Mouse (Mus musculus) frontal cortex, adult 2 months (tissue): Measurements from ENCODE around the gene Nudt16l1. TPM values are rescaled to one million over a fixed set of nuclear protein-coding genes. Genes with fewer than 3 reads are reported as not detected.

ENCODE experiments used
- DNase-seq, 2 experiments: peaks; one replicate each; pipeline ENCODE4 v3.0.0; 2022; ENCODE audit warnings: low spot score in 1 of 2; ENCODE audit errors: extremely low spot score in 1 of 2
- polyA plus RNA-seq: library from polyadenylated mRNA; depleted of rRNA; stranded (reverse); fragments of >200 nt; gene quantifications from 2 replicates; pipeline ENCODE4 v1.2.3, GENCODE M21; 2012; rRNA removed

Gene Nudt16l1
- 84.5 and 94.6 TPM in 2 replicates for polyA plus RNA-seq

DNA sequence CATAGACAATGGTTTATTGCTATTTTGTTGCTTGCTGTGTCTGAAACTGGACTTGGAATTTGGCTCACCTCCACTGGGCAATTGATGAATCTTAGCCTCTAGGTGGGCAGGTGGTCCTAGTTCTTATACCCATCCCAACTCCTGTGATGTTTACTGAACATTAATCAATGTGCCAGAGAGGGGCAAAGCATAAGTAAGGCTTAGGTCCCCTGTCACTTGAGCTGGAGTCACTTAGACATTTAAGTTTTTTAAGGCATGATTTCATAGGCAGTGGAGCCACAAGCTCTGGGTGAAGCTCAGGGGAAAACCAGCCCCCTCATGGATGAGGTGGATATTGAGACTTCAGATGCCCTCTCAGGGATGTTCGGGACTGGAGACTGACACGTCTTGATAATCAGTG, at the start of gene Nudt16l1:
TSS of gene Nudt16l1 (plus strand) at position 301 of the 400 bp plus-strand sequence.
- DNase-seq: no peak

DNA sequence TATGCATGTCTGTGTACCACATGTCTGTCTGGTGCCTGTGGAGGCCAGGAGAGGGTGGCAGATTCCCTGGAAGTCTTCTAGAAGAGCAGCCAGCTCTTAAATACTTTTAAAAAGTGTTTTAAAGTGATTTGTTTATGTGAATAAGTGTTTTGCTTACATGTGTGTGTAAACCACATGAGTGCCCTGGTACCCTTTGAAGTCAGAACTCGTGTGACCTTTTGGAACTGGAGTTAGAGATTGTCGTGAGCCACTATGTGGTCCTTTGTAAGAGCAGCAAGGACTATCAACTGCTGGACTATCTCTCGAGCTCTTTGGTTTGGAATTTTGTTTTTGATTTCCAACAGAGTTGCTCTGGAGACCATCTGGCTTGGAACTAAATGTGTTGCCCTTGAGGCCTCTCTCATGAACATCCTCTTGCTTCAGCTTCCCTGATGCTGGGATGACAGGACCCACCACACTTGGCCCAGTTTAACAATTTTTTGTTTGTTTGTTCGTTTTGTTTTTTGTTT, 48.3 kb upstream of the Nudt16l1 start:
- no peak for DNase-seq

DNA sequence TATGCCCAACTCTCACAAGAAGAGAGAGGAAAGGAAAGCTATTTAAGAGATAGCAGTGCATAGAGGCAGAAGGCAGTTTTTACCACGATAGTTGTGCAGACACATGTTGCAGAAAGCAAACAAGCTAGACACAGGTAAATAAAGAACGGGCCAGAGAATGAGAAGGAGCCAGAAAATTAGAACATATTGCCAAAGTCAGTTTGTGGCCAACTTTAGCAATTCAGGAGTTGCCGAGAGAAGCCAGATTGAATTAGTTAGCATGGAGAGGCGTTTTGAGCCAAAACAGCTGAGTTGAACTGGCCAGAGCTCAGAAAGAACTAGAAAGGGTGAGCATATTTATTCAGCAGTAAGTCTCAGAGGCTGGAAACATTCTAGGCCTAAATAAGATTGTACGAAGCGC, 46.4 kb upstream of the Nudt16l1 start:
- DNase-seq: no peak

DNA sequence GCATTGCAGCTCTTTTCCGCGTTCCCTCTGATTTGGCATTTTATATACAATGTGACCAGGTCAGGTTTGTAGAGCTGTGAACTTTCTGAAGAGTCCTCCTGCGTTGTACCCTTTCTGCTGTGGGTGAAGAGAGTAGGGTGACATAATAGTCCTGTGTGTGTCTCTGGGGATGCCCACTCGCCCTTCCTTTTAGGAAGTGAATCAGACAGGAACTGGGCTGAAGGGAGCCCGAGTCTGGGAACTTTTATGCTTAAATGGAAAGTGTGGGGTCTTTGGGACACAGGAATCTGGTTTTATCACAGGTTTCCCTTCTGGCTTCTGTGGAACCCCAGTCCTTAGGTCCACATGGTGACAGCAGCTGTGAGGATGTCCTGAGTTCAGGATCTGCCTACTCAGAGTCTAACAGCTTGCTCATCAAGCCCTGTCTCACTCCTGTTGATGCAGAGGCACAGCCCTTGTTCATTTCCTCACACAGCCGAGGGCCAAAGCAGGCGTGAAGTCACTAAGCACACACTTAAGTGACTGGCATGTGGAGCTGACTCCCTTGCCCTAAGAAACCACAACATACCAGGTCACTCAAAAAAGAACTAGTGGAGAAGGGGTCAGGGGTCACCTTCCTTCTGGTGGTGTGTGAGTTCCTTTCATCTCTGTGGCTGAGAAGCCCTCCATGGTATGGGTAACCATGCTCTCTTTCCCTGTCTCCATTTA, 44.2 kb upstream of the Nudt16l1 start:
- DNase-seq: no peak

DNA sequence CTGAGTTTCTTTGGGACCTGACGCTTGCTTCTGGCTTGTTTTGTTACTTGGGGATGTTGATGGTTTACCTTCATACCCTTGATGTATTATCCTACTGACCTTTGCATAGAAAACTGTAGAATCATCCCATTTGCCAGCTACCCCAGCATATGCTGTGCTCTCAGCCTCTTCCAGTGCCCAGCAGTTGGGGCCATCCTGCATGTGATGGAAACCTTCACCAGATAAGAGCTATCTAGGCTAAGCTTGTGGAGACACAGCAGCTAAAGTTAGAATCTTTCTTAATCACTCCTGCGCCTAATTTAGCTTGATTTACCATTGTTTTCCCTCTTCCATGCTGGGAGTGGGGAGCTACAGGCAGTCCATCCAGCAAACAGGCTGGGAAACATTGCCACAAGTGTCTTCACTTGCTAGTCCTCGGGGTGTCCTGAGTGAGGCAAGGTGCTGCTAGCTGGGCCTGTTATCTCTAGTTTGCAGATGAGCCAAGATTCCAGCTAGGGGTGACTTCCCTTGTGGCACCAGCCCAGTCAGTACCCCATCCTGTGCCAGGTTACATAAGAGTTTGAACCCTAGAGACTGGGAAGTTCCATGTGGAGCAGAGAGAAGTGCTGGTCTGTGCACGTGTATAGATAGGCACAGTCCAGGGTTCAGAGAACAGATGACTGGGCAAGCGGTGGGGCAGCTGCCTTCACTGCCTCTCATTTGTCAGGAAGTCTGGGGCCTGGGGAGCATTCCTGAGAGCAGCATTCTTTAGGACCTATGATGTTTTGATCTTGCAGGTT, 42.1 kb upstream of the Nudt16l1 start:
- no peak for DNase-seq

DNA sequence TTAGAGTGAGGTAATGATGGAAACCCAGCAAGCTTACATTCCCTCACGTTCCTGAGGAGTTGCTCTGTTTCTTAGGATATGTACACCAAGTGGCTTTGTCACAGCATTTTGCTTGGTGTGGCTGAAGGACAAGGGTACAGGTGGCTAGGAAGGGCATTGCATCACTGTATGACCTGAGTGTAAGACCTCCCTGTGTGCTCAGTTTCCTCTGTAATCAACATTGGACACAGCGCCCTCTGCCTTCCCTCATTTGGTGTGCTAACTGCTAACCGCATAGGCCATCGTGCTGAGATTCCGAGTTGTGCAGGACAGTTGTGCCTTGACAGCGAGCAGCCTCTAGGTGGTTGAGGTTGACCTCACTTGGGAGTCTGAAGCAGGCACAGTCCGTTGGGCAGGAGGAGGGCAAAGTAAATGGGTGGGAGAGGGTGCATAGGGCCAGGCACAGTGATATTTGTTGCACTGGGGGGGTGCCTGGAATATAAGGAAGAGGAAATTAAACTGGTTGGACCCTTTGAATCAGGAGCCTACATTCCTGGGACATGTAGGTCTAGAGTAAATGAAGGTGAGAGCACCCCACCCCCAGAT, 41.3 kb upstream of the Nudt16l1 start:
- no peak for DNase-seq

DNA sequence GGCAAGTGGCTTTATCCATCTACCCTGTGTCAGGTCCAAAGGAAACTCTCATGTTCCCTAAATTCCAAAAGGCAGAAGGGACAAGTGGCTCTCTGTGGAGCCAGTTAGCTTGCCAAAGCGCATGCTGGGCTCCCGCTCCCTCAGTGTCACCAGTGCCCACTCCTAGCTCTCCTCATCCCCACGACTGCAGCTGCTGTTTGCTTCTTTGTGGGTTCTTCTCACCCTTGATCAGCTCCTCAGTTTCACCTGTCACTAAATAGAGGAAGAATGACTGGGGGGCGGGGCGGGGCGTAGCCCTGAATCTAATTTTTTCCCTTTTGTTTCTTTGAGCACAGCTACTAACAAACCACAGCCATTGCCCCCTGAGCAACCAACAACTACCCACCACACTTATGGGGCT, 39.7 kb upstream of the Nudt16l1 start:
- no peak for DNase-seq

DNA sequence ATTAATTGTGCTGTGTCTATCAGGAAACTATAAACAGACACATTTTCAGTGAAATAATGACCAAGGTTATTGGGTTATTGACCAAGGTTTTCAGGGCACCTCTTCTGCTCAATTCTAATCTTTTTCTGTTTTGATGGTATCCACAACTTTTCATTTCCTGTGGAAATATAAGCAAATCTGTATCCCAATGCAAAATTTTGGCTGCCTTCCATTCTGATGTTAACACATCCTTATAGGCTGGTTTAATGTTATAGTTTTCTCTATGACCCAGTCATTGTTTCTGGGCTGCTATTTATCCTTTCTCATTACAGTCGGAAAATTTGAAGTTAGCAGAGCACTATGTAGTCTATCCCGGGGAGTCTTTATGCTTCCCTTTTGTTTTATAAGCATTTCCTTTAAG, 38.9 kb upstream of the Nudt16l1 start:
- no peak for DNase-seq

DNA sequence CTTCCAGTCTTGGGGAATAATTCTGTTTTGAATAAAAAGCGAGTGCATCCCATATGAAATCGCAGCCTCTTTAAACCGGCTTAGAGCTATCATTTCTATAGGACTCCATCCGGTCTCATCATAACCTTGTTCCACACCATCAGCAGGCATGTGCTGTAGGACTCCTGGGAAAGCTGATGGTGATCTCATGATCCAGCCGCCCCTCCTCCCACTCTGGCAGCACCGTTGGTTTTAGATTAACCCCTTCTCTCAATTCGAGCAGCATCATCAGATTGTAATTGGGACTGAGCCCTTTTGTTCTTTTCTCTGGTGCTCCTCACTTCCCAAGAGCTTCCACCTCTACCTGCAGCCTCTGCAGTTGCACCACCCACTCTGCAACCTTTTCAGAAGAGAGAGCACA, 37.4 kb upstream of the Nudt16l1 start:
- DNase-seq: no peak

DNA sequence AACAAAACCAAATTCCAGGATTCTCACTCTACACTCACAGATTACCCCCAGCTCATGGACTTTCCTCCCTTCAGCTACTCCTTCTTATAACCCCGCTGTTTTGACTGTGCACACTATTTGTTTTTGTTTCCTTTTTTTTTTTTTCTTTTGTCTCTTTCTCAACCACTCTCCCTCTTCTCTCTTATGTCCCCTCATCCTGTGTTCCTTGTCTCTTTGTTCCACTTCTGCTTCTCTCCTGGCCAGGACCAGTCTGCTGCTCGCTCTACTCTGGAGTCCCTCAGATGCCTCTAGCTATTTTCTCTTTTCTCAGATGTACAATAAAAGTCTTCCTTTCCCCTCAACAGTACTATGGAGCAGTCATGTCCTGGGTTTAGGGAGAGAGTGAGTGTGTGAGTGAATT, 36.2 kb upstream of the Nudt16l1 start:
- DNase-seq: no peak

DNA sequence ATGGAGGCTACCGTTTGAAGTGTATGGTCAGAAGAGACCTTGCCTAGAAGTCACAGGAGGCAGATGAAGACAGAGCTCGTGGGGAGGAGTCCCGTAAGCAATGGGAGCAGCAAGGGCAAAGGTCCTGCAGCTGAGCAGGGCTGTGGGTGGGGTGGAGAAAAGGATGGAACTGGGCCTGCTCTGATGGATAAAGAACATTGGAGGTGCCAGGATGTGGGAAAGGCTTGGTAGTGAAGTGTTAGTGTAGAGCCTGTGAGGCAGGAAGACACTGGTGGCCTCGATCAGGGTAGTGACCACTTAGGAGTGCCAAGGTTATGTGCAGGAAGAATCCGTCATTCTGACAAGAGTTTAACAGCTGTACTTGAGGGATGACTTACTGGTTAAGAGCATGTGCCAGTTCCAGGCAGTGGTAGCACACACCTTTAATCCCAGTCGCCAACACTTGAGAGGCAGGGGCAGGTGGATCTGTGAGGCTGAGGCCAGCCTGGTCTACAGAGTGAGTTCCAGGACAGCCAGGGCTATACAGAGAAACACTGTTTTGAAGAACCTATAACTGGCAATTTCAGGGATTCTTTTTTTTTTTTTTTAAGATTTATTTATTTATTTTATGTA, 35.0 kb upstream of the Nudt16l1 start:
- DNase-seq: no peak

DNA sequence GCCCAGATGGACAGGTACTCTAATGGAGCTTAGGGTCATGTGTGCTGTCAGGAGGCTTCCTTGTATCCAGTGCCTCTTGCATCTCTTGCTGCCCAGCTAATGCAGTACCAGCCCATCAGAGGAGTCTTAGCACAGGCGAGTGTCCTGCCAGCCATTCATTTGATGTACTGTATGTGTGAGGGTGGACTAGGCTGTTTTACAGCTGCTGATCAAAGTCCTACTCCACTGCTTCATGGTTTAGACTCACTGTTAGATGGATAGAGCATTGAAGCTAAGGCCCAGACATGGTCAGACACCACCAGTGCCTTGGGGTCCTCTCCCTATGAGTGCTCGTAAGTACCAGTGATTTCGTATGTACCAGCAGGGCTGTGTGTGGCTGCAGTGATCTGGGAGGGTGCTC, 33.7 kb upstream of the Nudt16l1 start:
- no peak for DNase-seq

DNA sequence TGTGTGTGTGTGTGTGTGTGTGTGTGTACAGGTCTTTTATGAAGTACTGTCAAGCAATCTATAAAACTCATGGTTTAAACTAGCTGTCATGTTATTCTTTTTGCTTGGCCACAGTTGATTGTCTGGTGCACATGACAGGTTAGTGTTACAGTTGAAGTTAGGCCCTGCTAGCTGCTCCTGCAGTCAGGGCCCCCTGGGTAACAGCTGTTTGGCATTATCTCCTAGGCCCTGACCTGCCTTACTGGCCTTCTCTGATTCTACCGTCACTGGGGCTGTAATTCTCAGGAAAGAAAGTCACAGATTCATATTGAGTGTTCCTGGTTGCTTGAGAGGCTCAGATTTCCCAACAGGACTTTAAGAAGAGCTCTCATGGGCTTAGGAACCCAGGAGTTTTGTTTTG, 33.0 kb upstream of the Nudt16l1 start:
- no peak for DNase-seq

DNA sequence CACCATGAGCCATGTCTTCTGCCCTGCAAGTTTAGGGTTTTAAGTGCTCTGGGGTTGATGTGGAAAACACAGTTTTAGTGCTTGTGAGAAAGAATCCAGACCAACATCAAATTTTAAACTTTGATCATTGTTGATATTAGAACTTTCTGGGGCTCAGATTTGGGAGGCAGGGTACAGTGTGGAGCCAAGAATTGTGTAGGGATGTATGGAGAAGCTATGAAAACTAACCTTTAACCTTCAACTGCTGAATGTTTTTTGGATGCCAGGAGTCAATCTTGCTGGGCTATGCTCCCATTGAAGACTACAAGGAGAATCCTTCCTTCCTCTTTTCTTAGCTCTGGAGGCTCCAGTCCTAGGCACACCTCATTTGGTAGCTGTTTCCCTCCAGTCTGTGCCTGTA, 32.0 kb upstream of the Nudt16l1 start:
- DNase-seq: no peak

DNA sequence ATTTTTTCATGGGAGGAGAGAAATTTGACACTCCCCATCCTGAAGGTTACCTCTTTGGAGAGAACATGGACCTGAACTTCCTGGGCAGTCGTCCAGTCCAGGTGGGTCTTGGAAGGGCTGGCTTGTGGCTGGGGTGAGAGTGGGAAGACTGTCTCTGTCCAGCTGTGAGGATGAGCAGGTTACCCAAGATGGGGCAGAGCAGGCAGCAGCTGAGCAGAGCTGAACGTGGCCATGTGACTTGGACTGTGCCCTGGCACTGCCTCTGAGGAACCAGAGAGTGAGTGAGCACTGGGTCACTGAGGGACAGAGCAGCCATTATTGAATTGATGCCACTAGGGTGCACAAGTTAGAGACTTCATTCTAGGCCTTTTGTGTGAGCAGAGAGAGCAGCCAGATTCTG, 31.2 kb upstream of the Nudt16l1 start:
- DNase-seq: no peak

DNA sequence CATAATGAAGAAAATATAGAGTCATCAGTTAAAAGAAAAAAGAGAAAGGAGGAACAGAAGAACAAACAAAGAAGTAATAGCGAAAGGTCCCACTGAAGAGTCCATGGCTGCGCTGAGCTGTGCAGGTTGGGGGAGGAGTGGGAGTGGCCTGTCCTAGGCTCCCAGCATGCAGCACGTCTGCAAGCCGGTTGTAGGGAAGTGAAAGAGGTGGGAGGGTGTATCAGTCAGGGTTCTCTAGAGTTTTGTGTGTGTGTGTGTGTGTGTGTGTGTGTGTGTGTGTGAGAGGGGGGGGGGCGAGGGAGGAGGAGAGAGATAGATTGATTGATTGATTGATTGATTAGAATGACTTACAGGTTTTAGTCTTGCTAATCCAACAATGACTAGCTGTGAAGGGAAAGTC, 30.6 kb upstream of the Nudt16l1 start:
- no peak for DNase-seq

DNA sequence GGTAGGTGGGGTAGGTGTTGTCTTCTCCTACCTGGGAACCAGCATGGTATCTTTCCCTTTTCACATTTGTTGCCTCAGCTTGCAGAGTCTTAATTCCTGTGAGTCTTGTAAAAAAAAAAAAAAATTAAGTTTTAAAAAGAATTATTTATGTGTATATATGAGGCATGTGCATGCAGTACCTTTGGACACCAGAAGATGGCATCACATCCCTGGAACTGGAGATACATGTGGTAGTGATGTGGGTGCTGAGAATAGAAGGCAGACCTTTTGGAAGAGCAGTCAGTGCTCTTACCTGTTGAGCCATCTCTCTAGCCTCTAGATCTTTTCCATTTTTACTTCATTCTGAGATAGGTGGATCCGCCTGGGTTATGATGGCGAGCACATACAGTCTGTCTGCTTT, 28.8 kb upstream of the Nudt16l1 start:
- DNase-seq: no peak

DNA sequence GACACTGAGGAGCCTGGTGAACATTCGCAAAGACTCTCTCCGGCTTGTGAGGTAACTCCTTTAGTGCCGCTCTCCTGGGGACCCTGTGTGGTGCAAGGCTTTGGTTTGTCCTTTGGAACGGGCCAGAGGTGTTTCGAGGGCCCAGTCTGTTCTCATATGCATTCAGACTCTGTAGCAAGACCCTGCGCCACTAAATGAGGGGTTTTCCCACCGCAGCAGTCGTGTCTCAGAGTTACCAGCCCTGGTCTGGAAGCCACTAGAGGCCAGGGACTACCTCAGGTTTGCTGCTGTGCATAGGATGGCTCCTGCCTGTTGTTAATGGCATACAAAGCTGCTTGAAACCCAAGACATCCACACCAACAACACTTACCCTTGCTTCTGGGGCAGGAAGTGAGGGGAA, 27.8 kb upstream of the Nudt16l1 start:
- DNase-seq: no peak

DNA sequence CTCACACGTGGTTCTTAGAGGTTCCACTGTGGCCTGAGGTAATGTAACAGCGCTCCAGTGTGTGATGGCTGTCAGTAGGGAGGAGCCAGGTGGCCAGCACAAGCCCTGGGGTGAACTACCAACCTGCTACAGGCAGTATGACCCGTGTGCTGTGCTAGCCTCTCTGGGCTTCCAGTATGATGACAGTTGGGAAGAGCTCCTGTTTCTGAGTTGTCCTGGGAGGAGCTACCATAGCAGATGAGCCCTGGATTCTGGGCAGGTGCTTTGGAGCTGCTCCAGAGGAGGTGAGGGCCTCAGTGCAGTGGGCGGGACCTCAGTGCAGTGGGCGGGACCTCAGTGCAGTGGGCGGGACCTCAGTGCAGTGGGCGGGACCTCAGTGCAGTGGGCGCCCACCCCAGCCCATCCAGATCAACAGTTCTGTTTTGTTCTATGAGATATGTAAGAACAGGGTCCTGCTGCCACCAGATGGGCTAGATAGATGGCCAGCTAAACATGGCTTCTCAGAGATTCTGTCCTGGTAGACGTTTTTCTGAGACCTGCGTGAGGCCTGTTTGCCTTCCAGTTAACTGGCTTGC, 26.4 kb upstream of the Nudt16l1 start:
- no peak for DNase-seq

DNA sequence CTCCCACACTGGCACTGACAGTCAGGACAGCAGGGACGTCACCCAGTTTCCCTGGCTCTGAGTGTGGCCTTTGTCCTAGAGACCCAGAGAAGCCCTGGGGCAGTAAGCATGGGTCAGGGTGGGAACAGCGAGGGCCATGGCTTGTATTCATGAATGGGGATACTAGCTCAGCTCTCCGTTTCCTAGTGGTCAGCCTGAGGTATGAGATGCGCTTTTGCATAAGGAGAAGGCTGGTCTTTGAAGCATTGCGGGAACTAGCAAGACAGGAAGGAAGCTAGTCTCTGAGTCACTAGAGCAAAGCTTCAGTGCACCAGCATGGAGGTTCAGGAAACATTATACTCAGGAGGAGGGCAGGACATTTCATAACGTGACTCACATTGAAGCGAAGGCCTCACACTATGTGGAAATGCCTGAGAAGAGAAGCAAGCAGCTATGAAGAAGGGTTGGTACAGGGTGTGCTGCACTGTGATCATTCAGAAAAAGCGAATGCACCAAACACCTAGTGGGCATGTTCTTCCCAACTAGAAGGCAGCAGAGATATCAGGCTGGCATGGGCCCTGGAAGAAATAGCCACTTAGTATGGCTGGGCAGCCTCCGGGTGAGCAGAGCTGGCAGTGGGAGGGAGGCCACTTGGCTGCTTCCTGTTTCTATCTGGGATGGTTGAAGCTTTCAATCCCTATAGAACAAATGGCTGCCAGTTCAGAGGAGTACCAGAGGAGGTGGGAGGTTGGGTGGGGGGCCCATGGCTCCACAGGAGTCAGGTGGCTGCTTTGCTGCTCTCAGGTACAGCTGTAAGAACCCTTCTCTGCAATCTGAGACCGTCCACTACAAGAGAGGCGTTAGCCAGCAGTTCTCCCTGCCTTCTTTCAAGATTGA, 25.4 kb upstream of the Nudt16l1 start:
- peak in 1 of 2 experiments; percentile 44 for DNase-seq
